Mouse (Mus musculus) heart, embryonic 11.5 days (tissue): ENCODE results near the gene Hs6st1. TPM values are rescaled to one million over a fixed set of nuclear protein-coding genes. Genes with fewer than 3 reads are reported as not detected.
A peak's percentile ranks its signal among the peaks of the same experiment; 100 is the strongest.

Source experiments
- ATAC-seq: fragments of 200-750 bp; cut with Nextera tagmentation; replicated peaks from 2 replicates; pipeline ENCODE4 v1.8.0; 2017; ENCODE audit warnings: moderate library complexity; ENCODE audit not compliant: insufficient number of reproducible peaks, low FRiP score, low TSS enrichment
- H3K27ac ChIP-seq: fragments of 300-500 bp; sonication (generic); 2 replicates; pipeline ENCODE4 v1.5.1; 2014; ENCODE audit warnings: mild to moderate bottlenecking, low read depth, low read length
- H3K27me3 ChIP-seq: fragments of 300-500 bp; sonication (generic); 2 replicates; pipeline ENCODE4 v1.6.1; 2014; ENCODE audit warnings: mild to moderate bottlenecking, low read length, mixed read lengths; ENCODE audit not compliant: control insufficient read depth, insufficient read depth
- H3K36me3 ChIP-seq: fragments of 300-500 bp; sonication (generic); 2 replicates; pipeline ENCODE4 v1.6.1; 2014; ENCODE audit warnings: mild to moderate bottlenecking, low read length, moderate library complexity, mixed read lengths; ENCODE audit not compliant: control insufficient read depth, insufficient read depth
- H3K4me1 ChIP-seq: fragments of 300-500 bp; sonication (generic); 2 replicates; pipeline ENCODE4 v1.6.1; 2014; ENCODE audit warnings: low read length; ENCODE audit not compliant: control insufficient read depth, insufficient read depth
- H3K4me2 ChIP-seq: fragments of 300-500 bp; sonication (generic); 2 replicates; pipeline ENCODE4 v1.6.1; 2014; ENCODE audit warnings: mild to moderate bottlenecking, moderate library complexity
- H3K4me3 ChIP-seq: fragments of 300-500 bp; sonication (generic); 2 replicates; pipeline ENCODE4 v1.5.1; 2014; ENCODE audit warnings: low read depth, low read length
- H3K9ac ChIP-seq: fragments of 300-500 bp; sonication (generic); 2 replicates; pipeline ENCODE4 v1.6.1; 2014; ENCODE audit warnings: mild to moderate bottlenecking, low read depth, low read length, moderate library complexity
- H3K9me3 ChIP-seq: fragments of 300-500 bp; sonication (generic); replicated peaks from 2 replicates; pipeline ENCODE4 v1.6.1; 2016; ENCODE audit warnings: low read length; ENCODE audit not compliant: control insufficient read depth
- WGBS: fragments of 180-500 bp; shearing (Covaris S2); extraction: QIAGEN DNeasy Blood & Tissue Kit; methylation state at CpG from one replicate; pipeline ENCODE4 v1.1.7; 2014; ENCODE audit not compliant: insufficient replicate concordance; 5-methylcytosine and 5-hydroxymethylcytosine counted together
- polyA plus RNA-seq: library from polyadenylated mRNA; unstranded; fragments of >200 nt; fragmentation: Nextera tagmentation; extraction: Ambion mirVana; gene quantifications from 2 replicates; pipeline ENCODE4 v1.2.1, GENCODE M21; 2014

The Hs6st1 gene
- polyA plus RNA-seq, 1 experiment from 2014 or later: 12.6 TPM

DNA sequence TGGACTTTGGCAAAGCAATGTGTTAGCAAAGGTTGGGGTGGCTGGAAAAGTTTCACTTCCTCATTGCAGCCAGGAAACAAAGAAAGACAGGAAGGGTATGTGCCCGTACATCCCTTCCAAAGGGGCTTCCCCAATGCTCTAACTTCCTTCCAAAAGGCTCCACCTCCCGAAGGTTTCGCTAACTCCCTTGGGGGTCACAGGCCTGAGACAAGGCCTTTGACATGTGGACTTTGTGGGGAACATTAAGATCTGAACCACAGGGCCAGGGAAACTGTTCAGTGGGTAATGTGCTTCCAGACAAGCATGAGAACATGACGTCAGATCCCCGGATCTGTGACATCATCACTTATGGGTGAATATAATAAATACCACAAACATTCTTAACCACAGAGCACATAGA, 15.5 kb upstream of the Hs6st1 start:
- H3K27me3 ChIP-seq: no peaks in the 10 kb centered on the region
- H3K4me2 ChIP-seq: no peak overlapping the region
- no peaks in the 10 kb centered on the region for H3K9me3 ChIP-seq
- no peaks in the 10 kb centered on the region for H3K36me3 ChIP-seq
- no peak for ATAC-seq
- H3K4me1 ChIP-seq: no peaks in the 10 kb centered on the region
- 79% methylated on average over 5 of the region's 5 CpGs for WGBS
- H3K27ac ChIP-seq: no peak overlapping the region
- H3K9ac ChIP-seq: no peak overlapping the region
- no peak overlapping the region for H3K4me3 ChIP-seq

DNA sequence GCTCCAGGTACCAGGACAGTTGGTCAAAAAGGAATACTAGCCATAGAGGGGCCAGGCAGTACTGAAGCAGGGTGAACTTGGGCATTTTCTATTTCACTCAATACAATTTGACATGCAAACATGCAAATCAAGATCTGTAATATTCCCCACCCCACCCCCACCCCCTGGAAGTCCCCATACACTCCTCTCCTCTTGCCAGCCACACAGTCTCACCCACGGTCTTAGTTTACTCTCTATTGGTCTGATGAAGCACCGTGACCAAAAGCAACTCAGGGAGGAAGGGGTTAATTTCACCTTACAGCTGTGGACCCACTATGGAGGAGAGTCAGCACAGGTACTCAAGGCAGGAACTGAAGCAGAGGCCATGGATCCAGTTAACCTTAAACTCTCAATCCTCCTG, 14.6 kb upstream of the Hs6st1 start:
- Histone ChIP-seq H3K4me3 (no peak overlapping the region), H3K27me3 (no peaks in the 10 kb centered on the region), H3K27ac (no peak overlapping the region), H3K36me3 (no peaks in the 10 kb centered on the region), H3K4me1 (no peaks in the 10 kb centered on the region), H3K9ac (no peak overlapping the region), H3K9me3 (no peaks in the 10 kb centered on the region), H3K4me2 (no peak overlapping the region)
- 94% methylated on average over 2 of the region's 2 CpGs for WGBS
- no peak for ATAC-seq

DNA sequence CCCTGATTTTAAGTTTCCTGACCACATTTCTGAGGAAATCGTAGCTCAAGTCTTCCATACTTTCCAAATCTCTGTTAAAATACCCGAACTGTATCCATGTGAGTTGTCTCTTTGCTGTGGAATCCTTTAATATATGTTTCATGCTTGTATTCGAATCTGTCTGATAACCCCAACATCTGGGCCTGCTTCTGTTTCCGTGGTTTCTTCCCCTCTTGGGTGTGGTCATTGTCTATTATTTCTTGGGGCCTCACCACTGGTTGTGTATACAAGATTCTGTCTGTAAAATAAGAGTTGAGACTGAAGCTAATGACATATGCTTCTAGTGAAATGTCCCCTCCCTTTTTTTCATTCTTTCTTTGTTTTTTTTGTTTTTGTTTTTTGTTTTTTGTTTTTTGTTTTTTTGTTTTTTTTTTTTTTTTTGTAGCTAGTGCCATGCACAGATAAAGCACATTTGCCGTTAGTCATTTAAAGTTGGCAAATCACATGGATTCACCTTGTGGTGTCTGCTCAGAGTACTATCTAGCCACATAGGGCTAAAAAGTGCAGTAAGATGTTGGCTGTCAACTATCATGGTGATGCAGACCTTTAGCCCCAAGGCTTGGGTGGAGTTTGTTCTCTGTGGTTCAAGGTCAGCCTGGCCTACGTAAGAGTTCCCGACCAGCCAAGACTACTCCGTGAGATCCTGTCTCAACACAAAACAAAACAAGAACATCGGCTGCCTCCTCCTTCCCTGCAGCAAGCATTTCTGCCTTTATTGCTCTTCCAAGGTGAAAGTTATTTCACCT, 13.8 kb upstream of the Hs6st1 start:
- no peak for ATAC-seq

DNA sequence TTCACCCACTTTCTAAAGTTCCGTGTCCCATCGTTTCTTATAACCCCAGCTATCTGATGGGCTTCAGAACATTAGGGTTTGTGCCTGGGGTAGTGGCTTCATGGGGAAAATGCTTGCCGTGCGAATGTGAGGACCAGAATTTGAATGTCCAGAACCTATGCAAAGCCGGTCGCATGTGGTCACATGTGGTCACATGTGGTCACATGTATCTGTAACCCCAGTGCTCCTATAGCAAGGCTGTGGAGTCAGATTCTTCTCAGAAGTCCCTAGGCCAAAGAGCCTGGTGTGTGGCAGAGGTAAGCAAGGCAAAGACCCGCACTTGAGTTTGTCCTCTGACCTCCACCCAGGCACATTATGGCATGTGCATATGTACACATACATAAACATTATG, 13.2 kb upstream of the Hs6st1 start:
- no peaks in the 10 kb centered on the region for H3K9me3 ChIP-seq
- no peak overlapping the region for H3K4me3 ChIP-seq
- H3K27me3 ChIP-seq: no peaks in the 10 kb centered on the region
- H3K27ac ChIP-seq: no peak overlapping the region
- peaks cover 6% of the 10 kb centered on the region for H3K4me1 ChIP-seq
- no peak overlapping the region for H3K4me2 ChIP-seq
- no peak for ATAC-seq
- no peak overlapping the region for H3K9ac ChIP-seq
- 87% methylated on average over 7 of the region's 7 CpGs for WGBS
- H3K36me3 ChIP-seq: no peaks in the 10 kb centered on the region

More for the DNA sequence above, 13.8 kb upstream of the Hs6st1 start:
- H3K9ac ChIP-seq: no peak overlapping the region
- 0 out of 2 replicates have a peak, but pooled peaks cover 1% of the 10 kb centered on the region for H3K4me1 ChIP-seq
- no peaks in the 10 kb centered on the region for H3K9me3 ChIP-seq
- H3K4me2 ChIP-seq: no peak overlapping the region
- no peaks in the 10 kb centered on the region for H3K27me3 ChIP-seq
- H3K4me3 ChIP-seq: no peak overlapping the region
- WGBS: 70% methylated on average over 9 of the region's 9 CpGs
- H3K36me3 ChIP-seq: no peaks in the 10 kb centered on the region
- H3K27ac ChIP-seq: no peak overlapping the region

DNA sequence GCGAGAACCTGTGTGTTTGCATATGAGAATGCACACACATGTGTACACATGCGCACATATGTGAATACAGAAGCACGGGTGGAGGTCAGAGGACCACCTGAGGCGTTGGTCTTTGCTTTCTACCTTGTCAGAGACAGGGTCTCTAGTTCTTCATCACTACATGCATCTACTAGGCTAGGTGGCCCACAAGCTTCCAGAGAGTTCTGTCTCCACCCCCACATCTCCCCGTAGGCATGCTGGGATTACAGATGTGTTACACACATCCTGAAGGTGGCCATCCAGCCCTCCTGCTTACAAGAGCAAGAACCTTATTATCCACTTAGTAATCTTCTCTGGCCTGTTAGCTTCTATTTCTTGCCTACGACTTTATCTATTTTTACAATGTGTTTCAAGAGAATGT, 8.8 kb upstream of the Hs6st1 start:
- peaks cover 15% of the 10 kb centered on the region for H3K4me1 ChIP-seq
- H3K27ac ChIP-seq: no peak overlapping the region
- H3K36me3 ChIP-seq: no peaks in the 10 kb centered on the region
- no peak overlapping the region for H3K4me2 ChIP-seq
- H3K9me3 ChIP-seq: no peaks in the 10 kb centered on the region
- no peak overlapping the region for H3K4me3 ChIP-seq
- 81% methylated on average over 6 of the region's 6 CpGs for WGBS
- H3K27me3 ChIP-seq: no peaks in the 10 kb centered on the region
- ATAC-seq: no peak
- no peak overlapping the region for H3K9ac ChIP-seq

DNA sequence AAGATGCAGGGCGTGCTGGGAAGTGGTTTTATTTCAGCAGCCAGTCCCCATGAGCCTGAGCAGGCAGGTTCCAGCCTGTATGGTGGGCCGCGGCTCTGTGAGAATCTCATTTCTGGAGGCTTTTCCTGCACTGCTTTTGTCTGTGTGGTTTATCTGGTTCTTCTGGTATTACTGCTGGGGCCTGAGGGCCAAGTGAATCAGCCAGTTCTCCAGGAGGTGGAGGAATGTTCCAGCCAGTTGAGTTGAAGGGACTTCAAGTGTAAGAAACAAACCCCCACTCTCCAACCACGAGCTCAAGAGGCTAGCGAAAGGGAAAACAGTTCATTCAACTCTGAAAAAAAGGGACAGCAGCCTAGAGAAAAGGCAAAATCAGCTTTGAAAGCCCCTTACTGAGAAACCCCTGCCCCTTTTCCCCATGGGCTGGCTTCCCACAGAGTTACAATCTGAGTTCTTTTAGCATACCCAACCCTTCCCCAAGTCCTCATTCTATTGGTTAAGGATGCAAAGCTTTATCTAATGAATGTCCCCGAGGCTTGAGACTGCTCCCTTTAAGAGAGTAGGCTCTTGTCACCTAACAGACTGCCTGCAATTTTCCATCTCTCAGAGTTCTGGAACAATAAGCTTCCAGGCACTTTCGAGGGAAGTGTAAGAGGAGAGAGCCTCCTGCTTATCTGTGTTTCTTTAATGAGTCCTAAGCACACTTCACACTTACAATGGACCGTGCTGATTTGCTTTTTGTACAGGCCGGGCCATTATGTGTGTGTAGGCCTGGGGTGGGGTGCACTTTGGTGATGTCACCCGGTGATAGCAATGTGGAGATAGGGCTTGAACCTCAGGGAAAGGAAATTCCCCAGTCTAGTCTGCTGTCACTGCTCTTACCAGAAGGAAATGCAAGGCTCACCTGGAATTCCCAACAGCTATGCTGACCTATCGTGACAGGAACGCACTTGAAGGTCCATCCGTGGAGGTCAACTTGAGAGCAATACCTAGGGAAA, 7.9 kb upstream of the Hs6st1 start:
- Histone ChIP-seq H3K4me2 (no peak overlapping the region), H3K4me3 (no peak overlapping the region), H3K4me1 (peaks cover 17% of the 10 kb centered on the region), H3K36me3 (no peaks in the 10 kb centered on the region), H3K9ac (0 out of 2 replicates have a peak overlapping the region, but pooled peaks have one; percentile 36), H3K27ac (peak overlapping the region; percentile 46; the same call in 1 of the 2 replicates), H3K27me3 (no peaks in the 10 kb centered on the region), H3K9me3 (no peaks in the 10 kb centered on the region)
- no peak for ATAC-seq
- WGBS: 23% methylated on average over 13 of the region's 13 CpGs

DNA sequence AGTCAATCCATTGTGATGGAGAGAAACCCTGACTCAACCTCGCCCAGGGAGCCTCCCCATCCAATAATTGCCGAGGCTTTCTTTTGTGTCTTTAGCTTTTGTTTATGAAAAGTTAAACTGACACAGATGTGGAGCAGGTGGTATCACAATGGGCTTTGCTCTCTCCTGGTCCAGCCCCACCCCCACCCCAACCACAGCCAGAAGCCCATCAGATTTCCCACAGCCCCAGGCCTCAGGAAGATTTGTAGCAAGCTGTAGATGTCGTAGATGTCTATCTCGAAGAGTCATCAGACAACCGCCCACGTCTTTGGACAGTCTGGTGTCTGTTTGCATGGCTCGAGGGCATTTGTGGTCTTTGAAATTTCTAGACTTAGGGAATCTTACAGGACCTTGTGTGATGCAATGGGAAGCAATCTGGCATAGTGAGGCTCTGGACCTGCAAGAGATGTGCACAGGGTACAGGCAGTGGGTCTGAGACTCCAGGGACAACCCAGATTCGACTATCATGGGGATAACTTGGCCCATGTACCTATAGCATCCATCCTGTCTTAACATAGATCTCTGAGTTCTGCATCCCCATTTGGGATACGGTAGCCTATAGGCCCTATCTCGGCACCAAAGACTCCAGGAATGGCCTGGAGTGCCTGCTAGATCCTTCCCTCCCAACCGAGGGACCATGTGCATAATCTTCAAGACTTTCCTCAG, 6.8 kb upstream of the Hs6st1 start:
- ATAC-seq: no peak
- Histone ChIP-seq H3K4me3 (no peak overlapping the region), H3K9me3 (no peaks in the 10 kb centered on the region), H3K4me1 (peaks cover 17% of the 10 kb centered on the region), H3K36me3 (no peaks in the 10 kb centered on the region), H3K9ac (no peak overlapping the region), H3K4me2 (no peak overlapping the region), H3K27ac (no peak overlapping the region), H3K27me3 (no peaks in the 10 kb centered on the region)
- 83% methylated on average over 11 of the region's 11 CpGs for WGBS

DNA sequence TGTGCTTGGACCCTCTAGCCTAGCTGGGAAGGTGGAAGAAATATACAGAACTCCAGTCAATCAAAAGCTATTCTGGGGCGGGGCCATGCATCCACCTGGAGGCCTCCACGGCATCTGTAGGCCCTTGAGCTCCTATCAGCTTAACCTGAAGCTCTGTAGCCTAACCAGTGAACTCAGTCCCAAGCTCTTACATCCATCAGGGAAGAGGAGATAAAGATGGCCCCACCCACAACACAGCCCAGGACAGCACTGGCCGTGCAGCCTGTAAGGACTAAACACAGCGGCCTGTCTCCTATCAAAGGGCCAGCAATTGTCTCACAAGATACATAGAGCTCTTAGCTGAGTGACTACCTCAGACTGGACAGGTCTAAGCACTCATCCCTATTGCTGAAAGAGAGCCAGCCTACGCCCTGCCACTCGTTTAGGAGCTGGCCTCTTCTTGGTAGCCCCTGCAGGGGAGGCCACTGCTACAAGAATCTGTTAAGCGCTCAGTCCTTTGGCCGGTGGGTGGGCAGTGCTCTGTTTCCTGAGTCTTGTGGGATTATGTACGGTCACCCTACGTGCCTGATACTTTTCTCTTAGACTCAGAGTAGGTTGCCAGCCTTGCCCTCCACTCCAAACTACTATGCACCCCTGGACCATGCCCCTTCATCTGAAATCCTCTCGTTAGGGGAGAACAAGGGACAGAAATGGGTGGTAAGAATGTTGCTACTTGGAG, 6.0 kb upstream of the Hs6st1 start:
- no peak for ATAC-seq
- H3K4me1 ChIP-seq: peaks cover 18% of the 10 kb centered on the region
- WGBS: 64% methylated on average over 11 of the region's 11 CpGs

More for the DNA sequence above, 6.0 kb upstream of the Hs6st1 start:
- Histone ChIP-seq H3K4me3 (no peak overlapping the region), H3K27me3 (no peaks in the 10 kb centered on the region), H3K9me3 (no peaks in the 10 kb centered on the region), H3K9ac (no peak overlapping the region), H3K4me2 (no peak overlapping the region), H3K36me3 (no peaks in the 10 kb centered on the region), H3K27ac (no peak overlapping the region)
